Mouse (Mus musculus): ENCODE results near the gene Ogfod3. TPM values are rescaled to one million over a fixed set of nuclear protein-coding genes. Genes with fewer than 3 reads are reported as not detected.

The Ogfod3 gene
- polyA plus RNA-seq, 2 experiments = 12.7 to 21.8 TPM

DNA sequence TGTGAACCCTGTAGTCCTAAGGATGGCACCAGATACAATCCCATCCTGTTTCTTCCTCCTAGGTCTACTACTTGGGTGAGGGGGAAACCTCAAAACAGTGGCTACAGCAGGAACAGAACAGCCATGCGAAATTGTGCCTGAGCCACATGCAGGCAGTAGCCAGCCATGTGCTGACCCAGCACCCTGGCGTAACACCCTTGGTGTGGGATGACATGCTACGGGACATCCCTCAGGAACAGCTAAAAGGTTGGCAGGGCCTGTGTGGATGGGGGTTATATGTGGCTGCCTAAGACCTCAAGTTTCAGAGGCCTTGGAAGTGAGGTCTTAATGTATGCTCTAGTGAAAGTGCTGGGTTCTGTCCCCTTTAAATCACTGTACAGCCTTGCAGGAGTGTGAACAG, 12.3 kb upstream of the Ogfod3 start:
- H3K27ac ChIP-seq (replicated peaks; ENCODE audit: low read depth, low read length) = no peak overlapping the region
- TF ChIP-seq POLR2A (IDR thresholded peaks at IDR 0.05; ENCODE audit: borderline replicate concordance, extremely low read depth, insufficient read depth, insufficient read length) = no peak
- no peaks in the 10 kb centered on the region for H3K4me1 ChIP-seq (ENCODE audit: control insufficient read depth, insufficient read depth, low read length)
- ATAC-seq (ENCODE audit: low FRiP score, low read depth) = no peak
- peaks cover 55% of the 10 kb centered on the region for H3K36me3 ChIP-seq (ENCODE audit: control insufficient read depth, insufficient read depth, low read length)
- DNase-seq (ENCODE audit: low spot score) = no peak
- WGBS = 95% methylated on average over 3 of the region's 3 CpGs
- no peaks in the 10 kb centered on the region for H3K27me3 ChIP-seq (ENCODE audit: control insufficient read depth, insufficient read depth, low read length)
- no peak overlapping the region for H3K9ac ChIP-seq (ENCODE audit: low read depth, low read length, severe bottlenecking)
- H3K9me3 ChIP-seq (ENCODE audit: control insufficient read depth, low read length) = no peaks in the 10 kb centered on the region
- no peak overlapping the region for H3K4me2 ChIP-seq (replicated peaks; ENCODE audit: low read depth, low read length, severe bottlenecking)
- no peak overlapping the region for H3K4me3 ChIP-seq (replicated peaks; ENCODE audit: low read length)

GRCm38 (mm10) chr11:121203859-121204160, 701 bp downstream of the Ogfod3 start:
- WGBS = 2% methylated on average over 5 of the region's 5 CpGs
- peak overlapping the region; percentile 73; the same call in 1 of the 2 replicates for H3K9ac ChIP-seq (ENCODE audit: low read depth, low read length, severe bottlenecking)
- no peak for DNase-seq (ENCODE audit: low spot score)

GRCm38 (mm10) chr11:121201436-121202198, 2.9 kb downstream of the Ogfod3 start:
- H3K9me3 ChIP-seq (ENCODE audit: control insufficient read depth, low read length) = no peaks in the 10 kb centered on the region
- no peaks in the 10 kb centered on the region for H3K27me3 ChIP-seq (ENCODE audit: control insufficient read depth, insufficient read depth, low read length)
- no peak overlapping the region for H3K4me3 ChIP-seq (replicated peaks; ENCODE audit: low read length)
- ATAC-seq (ENCODE audit: low FRiP score, low read depth) (no peak), DNase-seq (ENCODE audit: low spot score) (peak; percentile 26)
- H3K4me1 ChIP-seq (ENCODE audit: control insufficient read depth, insufficient read depth, low read length) = peaks cover 6% of the 10 kb centered on the region; the same call in 1 of the 2 replicates
- no peak overlapping the region for H3K9ac ChIP-seq (ENCODE audit: low read depth, low read length, severe bottlenecking)
- H3K36me3 ChIP-seq (ENCODE audit: control insufficient read depth, insufficient read depth, low read length) = peaks cover 2% of the 10 kb centered on the region; the same call in 1 of the 2 replicates
- WGBS = 46% methylated on average over 11 of the region's 11 CpGs
- no peak for TF ChIP-seq POLR2A (IDR thresholded peaks at IDR 0.05; ENCODE audit: borderline replicate concordance, extremely low read depth, insufficient read depth, insufficient read length)
- H3K4me2 ChIP-seq (replicated peaks; ENCODE audit: low read depth, low read length, severe bottlenecking) = no peak overlapping the region
- no peak overlapping the region for H3K27ac ChIP-seq (replicated peaks; ENCODE audit: low read depth, low read length)

More at GRCm38 (mm10) chr11:121203859-121204160, 701 bp downstream of the Ogfod3 start:
- TF ChIP-seq POLR2A (IDR thresholded peaks at IDR 0.05; ENCODE audit: borderline replicate concordance, extremely low read depth, insufficient read depth, insufficient read length) = no peak
- peak overlapping the region; percentile 33; the same call in 1 of the 2 replicates for H3K27ac ChIP-seq (replicated peaks; ENCODE audit: low read depth, low read length)
- no peak for ATAC-seq (ENCODE audit: low FRiP score, low read depth)
- H3K36me3 ChIP-seq (ENCODE audit: control insufficient read depth, insufficient read depth, low read length) = peaks cover 11% of the 10 kb centered on the region; the same call in 1 of the 2 replicates
- no peaks in the 10 kb centered on the region for H3K27me3 ChIP-seq (ENCODE audit: control insufficient read depth, insufficient read depth, low read length)
- H3K4me1 ChIP-seq (ENCODE audit: control insufficient read depth, insufficient read depth, low read length) = peaks cover 6% of the 10 kb centered on the region; the same call in 1 of the 2 replicates
- peak overlapping the region; percentile 57 for H3K4me3 ChIP-seq (replicated peaks; ENCODE audit: low read length)
- peak overlapping the region; percentile 76 for H3K4me2 ChIP-seq (replicated peaks; ENCODE audit: low read depth, low read length, severe bottlenecking)
- no peaks in the 10 kb centered on the region for H3K9me3 ChIP-seq (ENCODE audit: control insufficient read depth, low read length)

DNA sequence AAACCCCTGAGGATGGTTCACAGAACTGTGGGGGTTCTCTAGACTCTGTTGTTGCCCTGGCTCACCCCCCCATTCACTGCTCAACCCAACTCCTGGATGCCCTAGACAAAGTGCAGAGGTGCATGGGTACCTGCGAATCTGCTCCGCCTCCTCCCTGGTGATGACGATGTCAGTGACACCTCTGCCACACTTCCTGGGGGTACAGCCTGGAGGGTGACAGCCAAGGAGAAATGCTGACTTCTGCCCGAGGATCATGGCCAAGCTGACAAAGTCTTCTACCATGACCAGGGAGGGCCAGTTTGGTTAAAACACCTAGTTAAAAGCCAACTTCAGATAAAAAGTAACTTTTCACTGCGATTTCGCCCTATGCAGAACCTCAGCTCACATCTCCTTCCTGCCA, 3.7 kb downstream of the Ogfod3 start:
- 88% methylated on average over 6 of the region's 6 CpGs for WGBS
- Histone ChIP-seq H3K4me1 (ENCODE audit: control insufficient read depth, insufficient read depth, low read length) (peaks cover 6% of the 10 kb centered on the region; the same call in 1 of the 2 replicates), H3K27ac (replicated peaks; ENCODE audit: low read depth, low read length) (no peak overlapping the region), H3K9ac (ENCODE audit: low read depth, low read length, severe bottlenecking) (no peak overlapping the region), H3K36me3 (ENCODE audit: control insufficient read depth, insufficient read depth, low read length) (peaks cover 8% of the 10 kb centered on the region), H3K9me3 (ENCODE audit: control insufficient read depth, low read length) (no peaks in the 10 kb centered on the region), H3K4me2 (replicated peaks; ENCODE audit: low read depth, low read length, severe bottlenecking) (no peak overlapping the region), H3K4me3 (replicated peaks; ENCODE audit: low read length) (no peak overlapping the region), H3K27me3 (ENCODE audit: control insufficient read depth, insufficient read depth, low read length) (no peaks in the 10 kb centered on the region)
- DNase-seq (ENCODE audit: low spot score) (no peak), ATAC-seq (ENCODE audit: low FRiP score, low read depth) (no peak)
- no peak for TF ChIP-seq POLR2A (IDR thresholded peaks at IDR 0.05; ENCODE audit: borderline replicate concordance, extremely low read depth, insufficient read depth, insufficient read length)

DNA sequence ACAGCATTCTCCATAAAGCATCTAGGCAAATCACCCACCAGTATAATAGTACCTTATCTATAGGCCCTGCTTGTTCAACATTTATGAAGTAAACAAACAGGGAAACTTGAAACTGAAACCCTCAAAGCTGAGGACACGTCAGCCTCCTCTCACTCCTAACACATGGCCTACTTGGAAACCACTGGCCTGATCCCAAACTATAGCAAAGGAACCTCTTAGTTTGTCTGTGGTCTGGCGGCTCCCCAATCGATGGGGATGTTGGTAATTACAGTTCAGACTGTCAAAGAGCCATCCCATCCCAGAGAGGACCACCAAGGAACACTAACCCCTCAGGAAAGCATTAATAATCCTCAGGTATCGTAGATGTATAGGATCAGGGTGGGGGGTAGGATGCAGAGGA, 4.7 kb downstream of the Ogfod3 start:
- no peak for ATAC-seq (ENCODE audit: low FRiP score, low read depth)
- 79% methylated on average over 4 of the region's 4 CpGs for WGBS
- H3K9ac ChIP-seq (ENCODE audit: low read depth, low read length, severe bottlenecking) = no peak overlapping the region
- H3K27me3 ChIP-seq (ENCODE audit: control insufficient read depth, insufficient read depth, low read length) = no peaks in the 10 kb centered on the region
- peaks cover 6% of the 10 kb centered on the region; the same call in 1 of the 2 replicates for H3K4me1 ChIP-seq (ENCODE audit: control insufficient read depth, insufficient read depth, low read length)
- DNase-seq (ENCODE audit: low spot score) = no peak
- H3K9me3 ChIP-seq (ENCODE audit: control insufficient read depth, low read length) = no peaks in the 10 kb centered on the region
- H3K4me2 ChIP-seq (replicated peaks; ENCODE audit: low read depth, low read length, severe bottlenecking) = no peak overlapping the region
- H3K27ac ChIP-seq (replicated peaks; ENCODE audit: low read depth, low read length) = no peak overlapping the region
- TF ChIP-seq POLR2A (IDR thresholded peaks at IDR 0.05; ENCODE audit: borderline replicate concordance, extremely low read depth, insufficient read depth, insufficient read length) = no peak
- peaks cover 11% of the 10 kb centered on the region for H3K36me3 ChIP-seq (ENCODE audit: control insufficient read depth, insufficient read depth, low read length)
- H3K4me3 ChIP-seq (replicated peaks; ENCODE audit: low read length) = no peak overlapping the region

All from limb, embryonic 14.5 days (tissue).